Mouse (Mus musculus) erythroblast, embryonic 14.5 days (primary cell): Measurements from ENCODE around the gene Eno2.

ENCODE experiments used
- GATA1 ChIP-seq: IDR thresholded peaks from 2 replicates; pipeline ENCODE4 v1.6.1; 2012; ENCODE audit warnings: low read length, inconsistent platforms, mixed read lengths
- TAL1 ChIP-seq: IDR thresholded peaks from 3 replicates; pipeline ENCODE4 v1.6.1; 2012; ENCODE audit warnings: low read length, inconsistent platforms, mixed read lengths

GRCm38 (mm10) chr6:124729850-124730705 lies 39.4 kb downstream of the Eno2 start:
- TF ChIP-seq TAL1 (no peak), GATA1 (no peak)
